Mouse (Mus musculus) heart, adult 2 months (tissue): ENCODE results near the gene Nr2e3.

ENCODE experiments used
- CTCF ChIP-seq: fragments of 200-600 bp; IDR thresholded peaks from 2 replicates; pipeline ENCODE4 v1.8.1; 2022; ENCODE audit warnings: antibody characterized with exemption, mild to moderate bottlenecking, moderate library complexity
- EP300 ChIP-seq: fragments of 200-500 bp; IDR thresholded peaks from 2 replicates; pipeline ENCODE4 v1.6.1; 2011; ENCODE audit warnings: low read depth, low read length, control low read depth; ENCODE audit not compliant: insufficient read depth
- POLR2A ChIP-seq: fragments of 200-500 bp; IDR thresholded peaks from 2 replicates; pipeline ENCODE4 v1.6.1; 2011; ENCODE audit warnings: mild to moderate bottlenecking, low read depth, low read length, control low read depth; ENCODE audit not compliant: insufficient read depth

DNA sequence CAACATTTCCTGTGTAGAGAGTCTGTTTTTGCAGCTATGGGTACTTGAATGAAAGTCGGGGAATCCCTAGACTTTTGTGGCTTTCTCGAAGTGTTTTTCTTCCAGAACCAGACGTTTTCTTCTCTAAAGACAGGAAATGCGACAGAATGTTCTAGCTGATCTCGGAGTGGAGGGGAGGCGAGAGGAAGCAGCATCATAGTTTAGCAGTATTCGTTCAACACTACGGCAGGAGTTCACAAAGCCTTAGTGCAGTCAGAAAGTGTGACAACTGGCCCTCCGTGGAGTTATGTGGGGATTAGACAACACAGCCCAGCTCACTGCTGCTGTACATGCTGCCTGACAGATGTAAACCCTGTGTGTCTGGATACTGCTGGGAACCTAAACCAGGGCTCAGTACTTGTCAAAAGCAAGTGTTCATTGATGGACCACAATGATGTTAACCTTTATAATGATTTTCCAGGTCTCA, 18.5 kb downstream of the Nr2e3 start:
- TF ChIP-seq POLR2A (no peak), CTCF (no peak), EP300 (no peak)
